Mouse (Mus musculus) right cerebral cortex, adult 2 months (tissue): ENCODE results near the gene Dbt.
A peak's percentile ranks its signal among the peaks of the same experiment; 100 is the strongest.

Experiments
- DNase-seq, 2 experiments: peaks; one replicate each; pipeline ENCODE4 v3.0.0; 2021 to 2022; ENCODE audit warnings: low spot score in 2 of 2

Gene Dbt

GRCm38 (mm10) chr3:116512904-116513716 is at the start of gene Dbt:
Gene Dbt, plus strand, starts transcription at chr3:116513070.
- DNase-seq: peak; percentile 87 to 89

GRCm38 (mm10) chr3:116464318-116464717 is 48.6 kb upstream of the Dbt start:
- DNase-seq: no peak

- DNase-seq: no peak
Measured at GRCm38 (mm10) chr3:116465709-116466108, 47.2 kb upstream of the Dbt start.

- DNase-seq: peak; percentile 12 to 33
Measured at GRCm38 (mm10) chr3:116474602-116475001, 38.3 kb upstream of the Dbt start.

GRCm38 (mm10) chr3:116476686-116477298 is 36.1 kb upstream of the Dbt start:
- no peak for DNase-seq

GRCm38 (mm10) chr3:116477351-116477750 is 35.5 kb upstream of the Dbt start:
- DNase-seq: no peak

GRCm38 (mm10) chr3:116480119-116480518 is 32.8 kb upstream of the Dbt start:
- no peak for DNase-seq

- no peak for DNase-seq
Measured at GRCm38 (mm10) chr3:116480937-116481336, 31.9 kb upstream of the Dbt start.

- DNase-seq: no peak
Measured at GRCm38 (mm10) chr3:116482724-116483123, 30.1 kb upstream of the Dbt start.

- DNase-seq: no peak
Measured at GRCm38 (mm10) chr3:116483271-116483670, 29.6 kb upstream of the Dbt start.

- DNase-seq: no peak
Measured at GRCm38 (mm10) chr3:116490920-116491319, 21.9 kb upstream of the Dbt start.

GRCm38 (mm10) chr3:116491923-116492454 is 20.9 kb upstream of the Dbt start:
- no peak for DNase-seq

GRCm38 (mm10) chr3:116493658-116494057 is 19.2 kb upstream of the Dbt start:
- DNase-seq: no peak

GRCm38 (mm10) chr3:116495671-116496070 is 17.2 kb upstream of the Dbt start:
- DNase-seq: no peak

GRCm38 (mm10) chr3:116507772-116508351 is 5.0 kb upstream of the Dbt start, which contains the start of gene Rtca:
Gene Rtca, minus strand, starts transcription at chr3:116508208.
- peak; percentile 97 to 99 for DNase-seq

GRCm38 (mm10) chr3:116512151-116512903 is 543 bp upstream of the Dbt start:
- no peak for DNase-seq

- DNase-seq: no peak
Measured at GRCm38 (mm10) chr3:116520141-116520761, 7.4 kb downstream of the Dbt start.

- DNase-seq: no peak
Measured at GRCm38 (mm10) chr3:116529741-116530140, 16.9 kb downstream of the Dbt start.

- DNase-seq: peak; percentile 38 to 54
Measured at GRCm38 (mm10) chr3:116530826-116531225, 18.0 kb downstream of the Dbt start.

- DNase-seq: no peak
Measured at GRCm38 (mm10) chr3:116536428-116537199, 23.7 kb downstream of the Dbt start.

GRCm38 (mm10) chr3:116537200-116537573 is 24.3 kb downstream of the Dbt start:
- no peak for DNase-seq
